Mouse (Mus musculus): ENCODE results near the gene Neurl1a. TPM values are rescaled to one million over a fixed set of nuclear protein-coding genes. Genes with fewer than 3 reads are reported as not detected.

Neurl1a gene
- total RNA-seq, 2 experiments from 2014 or later = 180 to 194 TPM

DNA sequence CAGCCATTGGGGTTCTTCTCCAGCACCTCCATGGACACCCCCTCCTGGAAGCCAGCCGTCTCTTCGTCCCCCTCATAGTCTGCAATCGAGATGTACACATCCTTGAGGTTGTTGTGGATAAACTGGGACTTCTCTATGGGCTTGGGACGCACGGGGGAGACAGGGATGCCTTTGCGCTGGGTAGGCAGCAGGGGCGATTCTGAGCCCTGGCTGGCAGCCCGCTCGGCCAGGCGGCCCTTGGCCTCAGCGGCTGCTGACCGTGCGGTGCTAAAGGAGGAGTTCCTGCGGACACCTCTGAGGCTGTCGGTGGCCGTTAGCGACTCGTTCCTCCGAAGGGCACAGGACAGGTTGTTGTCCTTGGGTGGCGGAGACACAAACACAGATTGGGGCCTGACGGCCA, 88.4 kb downstream of the Neurl1a start:
- no peak for TF ChIP-seq CTCF (conservative IDR thresholded peaks at IDR 0.05)
- no peak for DNase-seq (ENCODE audit: low spot score in 2 of 2)

DNA sequence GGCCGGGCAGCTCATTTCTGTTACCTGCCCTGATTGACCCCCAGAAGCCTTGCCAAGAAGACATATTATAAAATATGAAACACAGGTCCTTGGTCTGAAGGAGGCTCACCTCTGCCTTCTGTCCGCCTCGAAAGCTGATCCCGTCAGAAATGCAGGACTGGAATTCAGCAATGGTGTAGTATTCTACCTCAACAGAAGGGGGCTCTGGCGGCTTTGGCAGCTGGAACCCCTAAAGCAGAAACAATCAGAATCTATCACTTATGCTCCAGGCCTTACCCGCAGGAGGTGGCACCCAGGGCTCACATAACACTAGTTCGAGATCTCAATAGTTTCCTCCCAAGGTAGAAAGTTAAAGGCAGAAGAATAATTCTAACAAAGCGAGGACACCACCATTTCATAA, 91.1 kb downstream of the Neurl1a start:
- H3K27ac ChIP-seq = no peak overlapping the region
- H3K4me3 ChIP-seq = no peak overlapping the region
- no peak for DNase-seq (ENCODE audit: low spot score in 2 of 2)
- TF ChIP-seq CTCF (conservative IDR thresholded peaks at IDR 0.05) = peak; percentile 86

More for the DNA sequence above, 88.4 kb downstream of the Neurl1a start:
- Histone ChIP-seq H3K4me3 (no peak overlapping the region), H3K27ac (no peak overlapping the region)

DNA sequence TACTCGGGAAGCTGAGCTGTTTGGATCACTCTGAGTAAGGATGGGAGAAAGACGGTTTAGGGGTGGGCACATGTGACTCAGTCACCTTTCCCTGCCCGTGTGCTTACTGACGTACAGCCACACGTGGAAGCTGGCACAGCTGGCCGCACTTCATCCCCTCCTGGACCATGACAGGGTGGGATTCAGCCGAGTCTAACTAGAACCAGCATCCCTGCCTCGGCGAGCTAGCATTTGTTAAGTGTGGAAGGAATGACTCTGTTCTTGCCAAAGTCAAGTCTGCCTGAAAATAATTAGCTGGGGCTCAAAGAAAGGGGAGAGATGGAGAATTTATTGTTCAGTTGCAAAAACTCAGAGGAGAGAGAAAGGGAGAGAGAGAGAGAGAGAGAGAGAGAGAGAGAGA, 91.9 kb downstream of the Neurl1a start:
- Histone ChIP-seq H3K4me3 (no peak overlapping the region), H3K27ac (no peak overlapping the region)
- no peak for DNase-seq (ENCODE audit: low spot score in 2 of 2)
- TF ChIP-seq CTCF (conservative IDR thresholded peaks at IDR 0.05) = no peak

DNA sequence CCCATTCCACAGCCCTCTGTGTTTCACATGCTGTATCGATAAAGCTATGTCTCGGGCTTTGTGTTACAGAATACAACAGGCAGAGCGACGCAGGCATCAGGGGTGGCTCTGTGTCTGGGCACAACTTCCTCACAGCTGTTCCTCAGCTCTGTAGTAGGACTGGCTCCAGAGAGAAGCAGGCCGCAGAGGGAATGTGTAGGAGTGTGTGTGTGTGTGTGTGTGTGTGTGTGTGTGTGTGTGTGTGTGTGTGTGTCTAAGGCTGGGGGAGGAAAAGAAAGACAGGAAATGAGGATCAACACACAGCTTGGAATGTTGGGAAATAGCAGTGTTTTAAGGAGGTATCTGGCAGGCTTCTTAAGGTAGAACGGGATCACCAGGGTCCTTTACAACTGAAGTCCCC, 98.1 kb downstream of the Neurl1a start:
- H3K4me3 ChIP-seq = no peak overlapping the region
- no peak for TF ChIP-seq CTCF (conservative IDR thresholded peaks at IDR 0.05)
- peak overlapping the region; percentile 88 for H3K27ac ChIP-seq
- DNase-seq (ENCODE audit: low spot score in 2 of 2) = peak; percentile 64 to 80

DNA sequence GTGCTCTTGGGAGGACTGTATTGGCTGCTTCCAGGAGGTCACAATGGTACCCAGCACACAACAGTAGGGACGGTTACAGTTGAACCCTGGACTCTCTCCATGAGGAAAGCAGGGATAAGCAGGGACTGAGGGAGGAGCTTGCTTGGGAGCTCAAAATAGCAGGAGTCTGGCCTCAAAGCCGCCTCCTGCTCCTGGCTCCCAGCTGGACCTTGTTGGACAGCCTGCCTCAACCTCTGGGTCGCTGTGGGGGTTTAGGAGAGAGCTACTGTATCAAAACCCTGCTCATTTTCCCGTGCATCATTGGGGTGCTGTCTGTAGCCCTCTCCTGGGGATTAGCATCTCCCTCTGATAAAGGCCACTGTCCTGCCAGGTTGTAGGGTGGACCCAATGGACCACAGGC, 100.8 kb downstream of the Neurl1a start:
- Histone ChIP-seq H3K4me3 (no peak overlapping the region), H3K27ac (peak overlapping the region; percentile 88)
- DNase-seq (ENCODE audit: low spot score in 2 of 2) = no peak
- no peak for TF ChIP-seq CTCF (conservative IDR thresholded peaks at IDR 0.05)

DNA sequence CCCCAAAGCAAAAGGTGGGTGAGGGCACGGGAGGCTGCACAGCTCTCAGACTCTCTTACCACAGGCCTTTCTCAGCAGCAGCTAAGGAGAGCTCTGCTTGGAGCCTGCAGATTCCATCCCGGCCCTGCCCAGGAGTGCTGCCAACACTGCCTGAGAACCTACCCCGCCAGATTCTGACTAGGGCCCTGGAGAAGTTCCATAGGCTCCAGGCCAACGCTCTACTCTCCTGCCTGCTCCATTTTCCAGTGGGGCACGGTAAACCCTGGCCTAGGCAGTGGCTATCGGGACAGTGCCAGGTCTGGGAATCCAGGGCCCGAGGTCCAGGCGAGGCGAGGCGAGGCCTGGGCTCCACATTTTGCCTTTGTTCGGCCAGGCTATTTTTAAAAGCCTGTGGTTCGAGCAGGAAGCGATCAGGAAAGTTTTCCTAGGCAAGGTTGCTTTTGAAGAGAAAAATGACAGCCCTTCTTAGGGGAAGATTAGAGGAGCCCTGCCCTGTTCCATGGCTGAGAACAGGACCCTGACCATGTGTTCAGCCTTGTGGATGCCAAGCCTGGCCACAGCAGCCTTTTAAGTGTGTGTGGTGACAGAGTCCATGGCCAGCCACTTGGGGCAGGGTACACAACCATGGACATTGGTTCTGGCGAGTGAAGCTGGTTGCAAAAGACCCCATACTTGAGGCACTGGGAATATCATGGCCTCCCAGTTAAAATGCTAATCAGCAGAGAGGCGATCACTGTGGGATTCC, 101.3 kb downstream of the Neurl1a start:
- DNase-seq (ENCODE audit: low spot score in 2 of 2) = peak; percentile 83 to 85
- TF ChIP-seq CTCF (conservative IDR thresholded peaks at IDR 0.05) = peak; percentile 18; the same call in 1 of the 2 replicates
- H3K4me3 ChIP-seq = no peak overlapping the region
- H3K27ac ChIP-seq = peak overlapping the region; percentile 88

DNA sequence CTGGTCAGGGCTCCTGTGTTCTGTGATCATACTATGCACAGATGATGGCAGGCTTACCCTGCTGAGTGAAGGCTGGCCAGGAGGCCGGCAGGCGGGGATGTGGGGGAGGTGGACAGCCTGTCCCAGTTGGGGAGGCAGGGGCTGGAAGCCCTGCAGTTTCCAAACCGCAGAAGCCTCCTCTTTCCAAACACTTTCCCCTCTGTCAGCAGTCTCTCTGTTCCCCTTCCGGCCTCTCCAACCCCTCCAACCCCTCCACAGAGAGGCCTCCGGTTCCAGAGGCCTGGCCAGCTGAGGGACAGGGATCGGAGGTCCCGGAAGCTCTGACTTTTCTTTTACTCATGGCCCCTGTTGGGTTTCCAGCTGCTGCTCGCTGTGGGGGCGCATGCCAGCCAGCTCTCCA, 102.3 kb downstream of the Neurl1a start:
- Histone ChIP-seq H3K4me3 (no peak overlapping the region), H3K27ac (peak overlapping the region; percentile 88)
- no peak for TF ChIP-seq CTCF (conservative IDR thresholded peaks at IDR 0.05)
- DNase-seq (ENCODE audit: low spot score in 2 of 2) = no peak

DNA sequence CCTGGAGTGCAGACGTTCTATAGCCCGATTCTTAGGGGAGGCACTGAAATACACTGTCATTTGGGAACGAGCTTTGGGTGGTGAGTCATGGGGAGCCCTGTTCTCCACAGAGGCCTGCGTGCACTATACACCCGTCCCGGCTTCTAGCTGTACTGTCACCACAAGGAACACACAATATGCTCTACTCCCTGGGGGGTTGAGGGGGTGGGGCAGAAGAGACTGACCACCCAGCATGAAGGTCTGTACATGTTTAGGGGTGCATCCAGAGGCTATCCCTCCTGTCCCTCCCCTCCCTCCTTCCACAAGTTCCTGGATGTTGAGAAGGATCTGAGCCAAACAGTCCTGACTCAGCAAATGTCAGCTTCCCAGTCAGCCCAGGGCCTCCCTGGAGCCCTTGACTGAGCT, 103.4 kb downstream of the Neurl1a start:
- H3K4me3 ChIP-seq = no peak overlapping the region
- DNase-seq (ENCODE audit: low spot score in 2 of 2) = no peak
- H3K27ac ChIP-seq = peak overlapping the region; percentile 88
- no peak for TF ChIP-seq CTCF (conservative IDR thresholded peaks at IDR 0.05)

DNA sequence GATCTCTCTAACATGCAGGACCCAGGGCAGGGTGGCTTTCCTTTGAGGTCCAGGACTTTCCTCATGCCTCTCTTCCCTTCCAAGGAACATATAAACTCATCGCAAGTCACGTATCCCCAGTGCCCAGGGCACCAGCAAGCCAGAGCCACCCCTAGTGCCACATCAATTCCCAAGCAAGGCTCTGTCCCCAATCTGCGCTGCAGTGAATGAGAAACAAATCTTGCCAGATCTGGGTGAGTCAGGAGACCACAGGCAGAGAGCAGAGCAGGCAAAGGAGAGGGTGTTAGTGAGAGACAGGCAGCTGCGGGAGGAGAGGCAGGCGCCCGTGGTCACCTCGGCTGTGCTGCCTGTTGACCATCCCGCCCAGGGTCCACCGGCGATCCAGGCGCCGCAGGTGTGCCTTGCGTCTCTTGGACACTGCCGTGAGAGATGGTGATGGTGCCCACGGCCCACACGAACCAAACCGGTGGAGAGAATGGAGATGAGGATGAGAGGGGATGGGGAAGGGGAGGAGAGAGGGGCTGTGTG, 104.1 kb downstream of the Neurl1a start:
- TF ChIP-seq CTCF (conservative IDR thresholded peaks at IDR 0.05) = no peak
- Histone ChIP-seq H3K27ac (peak overlapping the region; percentile 88), H3K4me3 (no peak overlapping the region)
- no peak for DNase-seq (ENCODE audit: low spot score in 2 of 2)

DNA sequence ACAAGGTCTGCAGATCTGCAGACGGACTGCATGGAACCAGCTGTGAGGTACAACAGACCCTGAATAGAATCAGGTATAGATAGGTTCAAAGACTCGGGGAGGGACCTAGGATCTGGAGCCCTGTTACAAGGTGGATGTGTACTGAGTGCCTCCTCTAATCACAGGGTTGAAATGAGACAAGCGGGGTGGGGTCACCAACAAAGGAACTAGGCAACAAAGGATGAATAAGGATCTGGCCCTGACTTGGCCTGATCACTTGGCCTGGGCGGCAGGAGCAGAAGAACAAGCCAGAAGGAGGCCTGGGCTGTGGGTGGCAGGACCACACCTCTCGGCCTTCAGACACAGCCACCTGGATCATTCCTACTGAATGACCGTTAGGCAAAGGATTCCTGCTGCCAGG, 107.0 kb downstream of the Neurl1a start:
- Histone ChIP-seq H3K27ac (no peak overlapping the region), H3K4me3 (no peak overlapping the region)
- TF ChIP-seq CTCF (conservative IDR thresholded peaks at IDR 0.05) = no peak
- DNase-seq (ENCODE audit: low spot score in 2 of 2) = no peak

DNA sequence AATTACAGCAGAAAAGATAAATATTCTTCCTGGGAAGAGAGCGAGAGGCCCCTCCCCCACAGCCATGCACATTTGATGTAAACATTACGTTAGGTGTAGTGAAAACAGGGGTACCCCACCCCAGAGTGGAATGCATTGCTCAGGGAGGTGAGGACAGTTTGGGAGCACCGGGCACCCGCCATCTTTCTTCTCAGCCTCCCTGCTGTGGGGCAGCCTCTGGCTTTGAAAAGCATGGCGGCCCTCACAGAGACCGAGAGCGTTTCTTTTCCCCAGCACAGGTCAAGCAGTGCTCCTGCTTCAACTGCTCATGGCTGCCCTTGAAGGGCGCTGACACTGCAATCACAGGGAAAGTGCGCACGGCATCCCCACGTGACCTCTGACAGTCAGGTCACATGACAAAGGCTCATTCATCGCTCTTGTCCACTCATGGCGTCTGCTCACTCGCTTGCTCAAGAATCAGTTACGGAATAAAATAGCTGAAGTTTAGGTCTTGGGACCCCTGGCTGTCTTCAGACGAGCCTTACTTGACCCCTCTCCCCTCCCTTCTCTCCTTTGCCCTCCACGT, 108.3 kb downstream of the Neurl1a start:
- Histone ChIP-seq H3K27ac (no peak overlapping the region), H3K4me3 (no peak overlapping the region)
- DNase-seq (ENCODE audit: low spot score in 2 of 2) = no peak
- TF ChIP-seq CTCF (conservative IDR thresholded peaks at IDR 0.05) = no peak

DNA sequence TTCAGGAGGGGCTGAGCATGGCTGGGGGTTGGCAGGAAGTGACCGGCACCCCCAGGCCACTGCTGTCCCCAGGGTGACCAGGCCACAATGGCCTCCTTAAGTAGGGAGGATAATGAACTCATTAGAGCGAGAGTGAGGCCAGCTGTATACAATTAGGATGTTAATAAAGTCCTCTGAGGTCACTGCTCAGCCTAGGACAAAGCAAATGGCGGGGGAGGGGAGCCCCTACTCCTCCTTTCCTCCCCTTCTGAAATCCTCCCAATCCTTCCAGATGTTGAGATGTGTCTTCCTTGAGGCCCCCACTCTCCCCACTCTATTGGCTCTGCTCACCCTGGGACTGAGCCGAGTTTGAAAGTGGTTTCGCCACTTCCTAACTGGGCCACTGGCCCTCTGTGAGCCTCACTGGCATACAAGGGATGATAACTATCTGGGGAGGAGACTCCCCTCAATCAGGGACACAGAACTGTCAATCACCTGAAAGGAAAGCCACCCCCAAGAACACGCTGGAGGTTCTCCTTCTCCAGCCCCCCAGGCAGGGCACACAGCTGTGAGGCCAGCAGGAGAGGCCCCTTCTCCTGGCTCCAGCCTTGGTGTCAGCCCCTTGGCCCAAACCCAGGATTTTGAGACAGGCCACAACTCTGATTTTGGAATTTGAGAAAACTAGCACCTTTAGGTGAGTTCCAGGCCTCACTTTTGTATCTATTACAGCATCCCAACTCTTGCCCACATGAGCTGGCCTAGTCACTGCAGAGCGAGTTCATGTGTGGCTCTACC, 112.9 kb downstream of the Neurl1a start:
- DNase-seq (ENCODE audit: low spot score in 2 of 2) = no peak
- TF ChIP-seq CTCF (conservative IDR thresholded peaks at IDR 0.05) = no peak
- H3K4me3 ChIP-seq = no peak overlapping the region
- no peak overlapping the region for H3K27ac ChIP-seq

DNA sequence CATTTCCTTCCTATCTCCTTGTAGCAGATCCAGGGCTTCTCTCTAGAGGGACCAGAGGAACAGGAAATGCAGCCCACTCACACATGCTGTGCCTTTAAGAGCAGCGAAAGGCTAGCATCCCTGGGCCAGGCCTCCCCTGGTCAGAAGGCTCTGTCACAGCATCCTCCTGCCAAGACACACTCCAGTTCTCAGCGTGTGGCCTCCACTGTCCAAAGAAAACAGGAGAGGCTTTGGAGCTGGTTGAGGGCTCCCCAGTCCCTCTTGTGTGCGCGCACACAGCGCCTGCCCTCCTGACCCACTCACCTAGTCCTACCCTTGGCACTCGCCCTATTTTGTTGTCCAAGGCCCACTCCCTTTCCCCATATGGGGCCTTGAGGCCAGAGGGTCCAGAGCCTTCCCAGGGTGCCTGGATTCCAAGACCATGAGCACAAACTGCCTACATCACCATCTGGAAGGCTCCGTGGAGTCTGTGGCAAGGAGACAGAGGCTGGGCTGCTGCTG, 113.9 kb downstream of the Neurl1a start:
- no peak overlapping the region for H3K4me3 ChIP-seq
- H3K27ac ChIP-seq = no peak overlapping the region; the same call in 1 of the 2 replicates
- DNase-seq (ENCODE audit: low spot score in 2 of 2) = no peak
- TF ChIP-seq CTCF (conservative IDR thresholded peaks at IDR 0.05) = no peak
